Comparison of ENCODE assay signal across 7 mouse cellular contexts in the genomic region with DNA sequence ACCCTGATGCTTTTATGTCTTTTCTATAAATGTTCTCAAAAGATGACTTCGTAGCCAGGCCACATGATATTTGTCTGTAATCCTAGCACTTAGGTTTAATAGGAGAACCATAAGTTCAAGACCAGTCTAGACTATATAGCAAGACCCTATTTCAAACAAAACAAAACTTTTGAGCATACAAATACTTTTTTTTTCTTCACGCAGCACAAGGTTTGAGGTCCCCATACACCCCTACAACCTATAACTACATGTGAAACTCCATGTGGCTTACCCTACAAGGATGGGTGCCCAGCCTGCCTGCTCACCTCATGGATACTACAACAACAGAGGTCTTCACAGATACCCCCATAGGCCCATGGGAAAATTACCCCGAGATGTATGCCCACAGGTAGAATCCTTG. TPM values are rescaled to one million over a fixed set of nuclear protein-coding genes. Genes with fewer than 3 reads are reported as not detected.
DNase-seq lines count a peak whose midpoint lies in the region; ATAC-seq and TF ChIP-seq lines count a peak whose summit lies in the region.

No protein-coding gene starts in this region.

- no peaks in the 10 kb centered on the region for H3K9me3 ChIP-seq in lung, postnatal 0 days (ENCODE audit: low read length)
- no peaks in the 10 kb centered on the region for H3K9me3 ChIP-seq in forebrain, embryonic 14.5 days (replicated peaks; ENCODE audit: control insufficient read depth, low read length)
- H3K9me3 ChIP-seq in limb, embryonic 15.5 days = no peaks in the 10 kb centered on the region
- no peaks in the 10 kb centered on the region for H3K9me3 ChIP-seq in stomach, embryonic 15.5 days

- TF ChIP-seq CTCF in lung, postnatal 0 days (IDR thresholded peaks at IDR 0.05) = no peak

- TF ChIP-seq EP300 in lung, postnatal 0 days (IDR thresholded peaks at IDR 0.05) = no peak

- 49% methylated on average over 3 of the region's 3 CpGs for WGBS in lung, postnatal 0 days
- 40% methylated on average over 3 of the region's 3 CpGs for WGBS in forebrain, embryonic 14.5 days
- WGBS in limb, embryonic 15.5 days = 42% methylated on average over 3 of the region's 3 CpGs
- 34% methylated on average over 3 of the region's 3 CpGs for WGBS in stomach, embryonic 15.5 days

- peak overlapping the region; percentile 67; the same call in 1 of the 2 replicates for H3K4me3 ChIP-seq in lung, postnatal 0 days (ENCODE audit: low read depth, low read length)
- H3K4me3 ChIP-seq in forebrain, embryonic 14.5 days (ENCODE audit: low read depth, low read length) = peak overlapping the region; percentile 79
- H3K4me3 ChIP-seq in limb, embryonic 15.5 days = peak overlapping the region; percentile 62
- H3K4me3 ChIP-seq in stomach, embryonic 15.5 days (replicated peaks) = peak overlapping the region; percentile 92

- DNase-seq in lung, postnatal 0 days (ENCODE audit: low spot score) = peak; percentile 5
- DNase-seq in lung, adult 18-20 months = no peak
- no peak for DNase-seq in forebrain, embryonic 14.5 days (ENCODE audit: low spot score)
- no peak for DNase-seq in left cerebral cortex, postnatal 25 days (ENCODE audit: low spot score in 2 of 2)
- no peak for DNase-seq in urinary bladder, adult 2 months (ENCODE audit: low spot score)

- intact Hi-C loops in left cerebral cortex, postnatal 25 days (cut with DNase I) = loop anchor here (2.0 kb wide), 1 partner anchor 28 kb away; a partner anchor contains a TSS

- no peaks in the 10 kb centered on the region for H3K36me3 ChIP-seq in lung, postnatal 0 days (ENCODE audit: insufficient read depth, low read length)
- H3K36me3 ChIP-seq in forebrain, embryonic 14.5 days (ENCODE audit: control insufficient read depth, insufficient read depth, low read length) = peaks cover 24% of the 10 kb centered on the region
- H3K36me3 ChIP-seq in limb, embryonic 15.5 days = peaks cover 25% of the 10 kb centered on the region
- peaks cover 11% of the 10 kb centered on the region; the same call in 1 of the 2 replicates for H3K36me3 ChIP-seq in stomach, embryonic 15.5 days

- H3K27me3 ChIP-seq in lung, postnatal 0 days (replicated peaks; ENCODE audit: insufficient read depth, low read length) = no peaks in the 10 kb centered on the region
- no peaks in the 10 kb centered on the region for H3K27me3 ChIP-seq in forebrain, embryonic 14.5 days (replicated peaks; ENCODE audit: control insufficient read depth, insufficient read depth, low read length)
- no peaks in the 10 kb centered on the region for H3K27me3 ChIP-seq in limb, embryonic 15.5 days
- H3K27me3 ChIP-seq in stomach, embryonic 15.5 days (replicated peaks) = no peaks in the 10 kb centered on the region

- peak overlapping the region; percentile 70 for H3K4me2 ChIP-seq in lung, postnatal 0 days (replicated peaks; ENCODE audit: low read depth, low read length)
- H3K4me2 ChIP-seq in forebrain, embryonic 14.5 days (ENCODE audit: low read length) = peak overlapping the region; percentile 86
- H3K4me2 ChIP-seq in limb, embryonic 15.5 days = peak overlapping the region; percentile 75
- peak overlapping the region; percentile 72 for H3K4me2 ChIP-seq in stomach, embryonic 15.5 days

- ATAC-seq in lung, postnatal 0 days = no peak; the same call in 1 of the 2 replicates
- ATAC-seq in forebrain, embryonic 14.5 days = peak; percentile 35
- ATAC-seq in limb, embryonic 15.5 days (ENCODE audit: insufficient number of reproducible peaks, low FRiP score, low TSS enrichment, low read depth) = peak; percentile 50; the same call in 1 of the 2 replicates
- no peak for ATAC-seq in stomach, embryonic 15.5 days (ENCODE audit: insufficient read depth, low FRiP score, low read depth)

- H3K9ac ChIP-seq in lung, postnatal 0 days (replicated peaks; ENCODE audit: low read depth) = no peak overlapping the region
- H3K9ac ChIP-seq in forebrain, embryonic 14.5 days (ENCODE audit: low read length) = no peak overlapping the region
- no peak overlapping the region for H3K9ac ChIP-seq in limb, embryonic 15.5 days
- no peak overlapping the region for H3K9ac ChIP-seq in stomach, embryonic 15.5 days

- H3K27ac ChIP-seq in lung, postnatal 0 days (ENCODE audit: low read length) = no peak overlapping the region
- H3K27ac ChIP-seq in forebrain, embryonic 14.5 days (ENCODE audit: low read depth, low read length) = no peak overlapping the region
- 0 out of 2 replicates have a peak overlapping the region, but pooled peaks have one; percentile 72 for H3K27ac ChIP-seq in limb, embryonic 15.5 days
- no peak overlapping the region for H3K27ac ChIP-seq in stomach, embryonic 15.5 days

- 0 out of 2 replicates have a peak, but pooled peaks cover 5% of the 10 kb centered on the region for H3K4me1 ChIP-seq in lung, postnatal 0 days (ENCODE audit: insufficient read depth, low read depth, low read length)
- peaks cover 7% of the 10 kb centered on the region for H3K4me1 ChIP-seq in forebrain, embryonic 14.5 days (ENCODE audit: control insufficient read depth, insufficient read depth, low read length)
- H3K4me1 ChIP-seq in limb, embryonic 15.5 days = peaks cover 10% of the 10 kb centered on the region
- H3K4me1 ChIP-seq in stomach, embryonic 15.5 days = peaks cover 8% of the 10 kb centered on the region; the same call in 1 of the 2 replicates

RNA-seq across cellular contexts. Expression of a gene that starts 0.4 kb away (rescaled TPM):
- polyA plus RNA-seq in lung, postnatal 0 days (2015; fragmentation: Nextera tagmentation; extraction: Ambion mirVana) = 38.8 and 39.0 TPM in 2 replicates
- polyA plus RNA-seq in forebrain, embryonic 14.5 days (2014; fragmentation: Nextera tagmentation; extraction: Ambion mirVana) = 106 and 107 TPM in 2 replicates
- 89.0 and 92.3 TPM in 2 replicates for polyA plus RNA-seq in limb, embryonic 15.5 days (2015; fragmentation: Nextera tagmentation; extraction: Ambion mirVana)
- 77.9 and 80.7 TPM in 2 replicates for polyA plus RNA-seq in stomach, embryonic 15.5 days (2015; fragmentation: Nextera tagmentation; extraction: Ambion mirVana)
- total RNA-seq in left cerebral cortex, postnatal 25 days (2021) = 10 to 100 TPM; 40.1 to 41.6 TPM
- 49.4 and 72.4 TPM in 2 replicates for polyA plus RNA-seq in urinary bladder, adult 2 months (2012; rRNA removed)

RNA-seq across cellular contexts. Expression of a gene that starts 28.3 kb away (rescaled TPM):
- polyA plus RNA-seq in lung, postnatal 0 days (2015; fragmentation: Nextera tagmentation; extraction: Ambion mirVana) = 5.2 and 5.8 TPM in 2 replicates
- polyA plus RNA-seq in forebrain, embryonic 14.5 days (2014; fragmentation: Nextera tagmentation; extraction: Ambion mirVana) = 11.7 and 12.7 TPM in 2 replicates
- polyA plus RNA-seq in limb, embryonic 15.5 days (2015; fragmentation: Nextera tagmentation; extraction: Ambion mirVana) = 12.4 and 14.0 TPM in 2 replicates
- 11.5 and 13.2 TPM in 2 replicates for polyA plus RNA-seq in stomach, embryonic 15.5 days (2015; fragmentation: Nextera tagmentation; extraction: Ambion mirVana)
- total RNA-seq in left cerebral cortex, postnatal 25 days (2021) = 1 to 10 TPM; 6.3 to 7.1 TPM
- polyA plus RNA-seq in urinary bladder, adult 2 months (2012; rRNA removed) = 9.3 and 12.1 TPM in 2 replicates

RNA-seq across cellular contexts. Expression of a gene that starts 51.6 kb away (rescaled TPM):
- 0.05 and 0.43 TPM in 2 replicates for polyA plus RNA-seq in lung, postnatal 0 days (2015; fragmentation: Nextera tagmentation; extraction: Ambion mirVana)
- polyA plus RNA-seq in forebrain, embryonic 14.5 days (2014; fragmentation: Nextera tagmentation; extraction: Ambion mirVana) = 0.09 and 0.18 TPM in 2 replicates
- polyA plus RNA-seq in limb, embryonic 15.5 days (2015; fragmentation: Nextera tagmentation; extraction: Ambion mirVana) = 0.15 and 0.29 TPM in 2 replicates
- polyA plus RNA-seq in stomach, embryonic 15.5 days (2015; fragmentation: Nextera tagmentation; extraction: Ambion mirVana) = 0.37 and 0.63 TPM in 2 replicates
- 1 to 10 TPM; 2.3 to 2.9 TPM for total RNA-seq in left cerebral cortex, postnatal 25 days (2021)
- 2.0 and 3.6 TPM in 2 replicates for polyA plus RNA-seq in urinary bladder, adult 2 months (2012; rRNA removed)

RNA-seq across cellular contexts. Expression of a gene that starts 54.5 kb away (rescaled TPM):
- polyA plus RNA-seq in lung, postnatal 0 days (2015; fragmentation: Nextera tagmentation; extraction: Ambion mirVana) = 0.31 and 0.40 TPM in 2 replicates
- not detected in 2 replicates for polyA plus RNA-seq in forebrain, embryonic 14.5 days (2014; fragmentation: Nextera tagmentation; extraction: Ambion mirVana)
- polyA plus RNA-seq in limb, embryonic 15.5 days (2015; fragmentation: Nextera tagmentation; extraction: Ambion mirVana) = 0.57 and 0.65 TPM in 2 replicates
- 7.9 and 8.8 TPM in 2 replicates for polyA plus RNA-seq in stomach, embryonic 15.5 days (2015; fragmentation: Nextera tagmentation; extraction: Ambion mirVana)
- total RNA-seq in left cerebral cortex, postnatal 25 days (2021) = not detected
- polyA plus RNA-seq in urinary bladder, adult 2 months (2012; rRNA removed) = 0.61 and 0.81 TPM in 2 replicates

RNA-seq across cellular contexts. Expression of a gene that starts 56.9 kb away (rescaled TPM):
- polyA plus RNA-seq in lung, postnatal 0 days (2015; fragmentation: Nextera tagmentation; extraction: Ambion mirVana) = 2.2 and 2.5 TPM in 2 replicates
- polyA plus RNA-seq in forebrain, embryonic 14.5 days (2014; fragmentation: Nextera tagmentation; extraction: Ambion mirVana) = 0.46 and 0.53 TPM in 2 replicates
- polyA plus RNA-seq in limb, embryonic 15.5 days (2015; fragmentation: Nextera tagmentation; extraction: Ambion mirVana) = 18.7 and 19.2 TPM in 2 replicates
- 7.3 and 8.2 TPM in 2 replicates for polyA plus RNA-seq in stomach, embryonic 15.5 days (2015; fragmentation: Nextera tagmentation; extraction: Ambion mirVana)
- 1 to 10 TPM; 1.1 to 1.4 TPM for total RNA-seq in left cerebral cortex, postnatal 25 days (2021)
- 8.0 and 11.9 TPM in 2 replicates for polyA plus RNA-seq in urinary bladder, adult 2 months (2012; rRNA removed)

Comparison
In these comparisons a context has a peak if more than half of its experiments do, and no peak if none do; other contexts are left out.
1. ATAC-seq: peak in forebrain, embryonic 14.5 days (single experiment) and limb, embryonic 15.5 days (single experiment); none in lung, postnatal 0 days (single experiment) and stomach, embryonic 15.5 days (single experiment).
2. Peak in every context shown above with its lines, with median percentiles within 50 percentile points of each other: H3K4me2 ChIP-seq and H3K4me3 ChIP-seq.